Mouse (Mus musculus) lung, embryonic 15.5 days (tissue): ENCODE data around the gene Enoph1. TPM values are rescaled to one million over a fixed set of nuclear protein-coding genes. Genes with fewer than 3 reads are reported as not detected.

Experiments
- ATAC-seq: fragments of 200-750 bp; cut with Nextera tagmentation; 2 replicates; pipeline ENCODE4 v1.8.0; 2017; ENCODE audit warnings: moderate number of reproducible peaks, borderline replicate concordance; ENCODE audit not compliant: low FRiP score, low TSS enrichment; ENCODE audit errors: extremely low read depth
- H3K27ac ChIP-seq: fragments of 300-500 bp; sonication (generic); 2 replicates; pipeline ENCODE4 v1.5.1; 2015; ENCODE audit warnings: moderate library complexity, mild to moderate bottlenecking, inconsistent platforms
- H3K27me3 ChIP-seq: fragments of 300-500 bp; sonication (generic); 2 replicates; pipeline ENCODE4 v1.6.1; 2015; ENCODE audit warnings: inconsistent platforms
- H3K36me3 ChIP-seq: fragments of 300-500 bp; sonication (generic); 2 replicates; pipeline ENCODE4 v1.6.1; 2015; ENCODE audit warnings: inconsistent platforms
- H3K4me1 ChIP-seq: fragments of 300-500 bp; sonication (generic); 2 replicates; pipeline ENCODE4 v1.6.1; 2015; ENCODE audit warnings: inconsistent platforms
- H3K4me2 ChIP-seq: fragments of 300-500 bp; sonication (generic); 2 replicates; pipeline ENCODE4 v1.6.1; 2015; ENCODE audit warnings: inconsistent platforms, mild to moderate bottlenecking, moderate library complexity
- H3K4me3 ChIP-seq: fragments of 300-500 bp; sonication (generic); 2 replicates; pipeline ENCODE4 v1.5.1; 2015; ENCODE audit warnings: mild to moderate bottlenecking, inconsistent platforms
- H3K9ac ChIP-seq: fragments of 300-500 bp; sonication (generic); 2 replicates; pipeline ENCODE4 v1.6.1; 2015; ENCODE audit warnings: inconsistent platforms
- H3K9me3 ChIP-seq: fragments of 300-500 bp; sonication (generic); 2 replicates; pipeline ENCODE4 v1.6.1; 2016; ENCODE audit warnings: inconsistent platforms
- WGBS: fragments of 180-500 bp; shearing (Covaris S2); methylation state at CpG from one replicate; pipeline ENCODE4 v1.1.7; 2015; 5-methylcytosine and 5-hydroxymethylcytosine counted together
- polyA plus RNA-seq: library from polyadenylated mRNA; unstranded; fragments of >200 nt; fragmentation: Nextera tagmentation; extraction: Ambion mirVana; gene quantifications from 2 replicates; pipeline ENCODE4 v1.2.1, GENCODE M21; 2015

The Enoph1 gene
- polyA plus RNA-seq, 1 experiment from 2014 or later, result 48.4 TPM

DNA sequence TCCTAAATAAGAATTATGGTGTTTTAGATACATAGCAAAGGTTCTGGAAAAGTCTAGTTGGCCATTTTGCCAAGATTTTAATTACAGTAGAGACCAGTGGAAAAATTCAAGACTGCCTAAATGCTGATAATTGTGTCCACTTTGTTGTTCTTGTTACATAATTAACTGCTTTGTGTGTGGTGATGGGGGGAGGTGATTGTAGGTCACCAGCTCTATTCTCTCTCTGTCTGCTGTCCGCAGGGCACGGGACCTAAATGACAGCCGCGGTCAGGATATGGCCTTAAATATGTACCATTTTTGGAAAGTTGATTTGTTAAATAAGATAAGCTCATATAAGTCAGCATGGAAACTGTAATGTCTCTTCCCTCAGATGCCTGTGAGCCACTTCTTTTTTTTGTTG, 1.5 kb downstream of the Enoph1 start:
- no peaks in the 10 kb centered on the region for H3K27me3 ChIP-seq
- H3K36me3 ChIP-seq, result peaks cover 9% of the 10 kb centered on the region; the same call in 1 of the 2 replicates
- peaks cover 43% of the 10 kb centered on the region for H3K4me1 ChIP-seq
- H3K27ac ChIP-seq, result no peak overlapping the region
- 87% methylated on average over 4 of the region's 4 CpGs for WGBS
- H3K9me3 ChIP-seq, result no peaks in the 10 kb centered on the region
- ATAC-seq, result no peak
- H3K4me2 ChIP-seq, result peak overlapping the region; percentile 83
- no peak overlapping the region for H3K9ac ChIP-seq
- H3K4me3 ChIP-seq, result no peak overlapping the region

DNA sequence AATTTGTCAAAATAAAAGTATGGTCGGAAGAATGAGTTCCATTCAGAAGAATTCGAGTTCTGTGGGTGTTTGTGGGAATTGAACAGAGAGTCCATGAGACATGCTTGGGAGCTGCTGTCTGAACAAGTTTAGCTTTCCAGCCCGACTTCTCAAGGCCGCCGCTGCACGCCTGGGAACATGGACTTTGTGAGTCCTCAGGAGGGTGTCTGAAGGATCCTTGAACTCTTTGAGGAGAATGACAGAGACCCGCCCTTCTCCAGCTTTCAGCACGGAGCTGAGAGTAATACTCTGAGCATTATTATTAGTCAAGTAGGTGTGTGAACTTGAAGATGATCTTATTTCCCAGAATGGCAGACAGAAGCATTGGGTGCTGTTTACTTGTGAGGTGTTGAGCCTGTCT, 2.7 kb downstream of the Enoph1 start:
- no peak overlapping the region for H3K4me2 ChIP-seq
- peaks cover 39% of the 10 kb centered on the region for H3K4me1 ChIP-seq
- no peaks in the 10 kb centered on the region for H3K27me3 ChIP-seq
- no peak overlapping the region for H3K4me3 ChIP-seq
- 75% methylated on average over 8 of the region's 8 CpGs for WGBS
- no peaks in the 10 kb centered on the region; the same call in 1 of the 2 replicates for H3K36me3 ChIP-seq
- H3K27ac ChIP-seq, result no peak overlapping the region
- no peaks in the 10 kb centered on the region for H3K9me3 ChIP-seq
- ATAC-seq, result no peak
- H3K9ac ChIP-seq, result no peak overlapping the region

DNA sequence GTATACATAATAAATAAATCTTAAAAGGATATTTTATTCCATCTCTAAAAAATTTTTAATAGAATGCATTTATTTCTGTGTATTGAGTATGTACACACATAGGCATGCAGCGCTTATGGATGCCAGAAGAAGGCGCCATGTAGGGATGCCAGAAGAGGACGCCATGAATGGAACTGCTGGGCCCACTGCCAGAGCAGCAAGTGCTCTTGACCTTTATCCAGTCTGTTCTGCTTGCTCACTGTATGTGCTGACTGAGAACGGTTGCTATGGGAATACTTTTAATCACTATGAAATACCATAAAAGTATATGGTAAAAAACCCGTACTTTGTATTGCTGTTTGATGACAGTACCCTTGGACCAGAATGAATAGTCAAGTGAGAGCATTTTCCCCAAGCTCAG, 3.6 kb downstream of the Enoph1 start:
- no peak overlapping the region for H3K27ac ChIP-seq
- WGBS, result 48% methylated on average over 5 of the region's 5 CpGs
- no peak for ATAC-seq

DNA sequence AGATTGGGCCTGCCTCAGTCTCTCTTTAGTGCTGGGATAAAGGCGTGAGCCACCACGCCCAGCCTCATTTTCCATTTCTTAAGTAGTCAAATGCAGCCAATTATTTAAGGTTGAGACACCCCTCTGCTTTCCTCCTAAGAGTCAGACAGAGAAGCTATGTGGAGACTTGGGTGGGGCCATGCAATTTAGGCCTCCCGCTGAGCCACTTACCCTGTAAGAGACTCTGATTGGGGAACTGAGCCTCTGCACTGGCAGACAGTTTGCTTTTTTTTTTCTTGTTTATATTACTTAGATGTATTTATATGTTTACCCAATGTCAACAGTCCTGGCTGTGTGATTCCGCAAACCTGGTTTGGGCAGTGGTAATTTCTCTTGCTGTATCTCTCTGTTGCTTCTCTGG, 4.2 kb downstream of the Enoph1 start:
- no peaks in the 10 kb centered on the region for H3K27me3 ChIP-seq
- 77% methylated on average over 4 of the region's 4 CpGs for WGBS
- no peak overlapping the region for H3K9ac ChIP-seq
- H3K4me1 ChIP-seq, result peaks cover 49% of the 10 kb centered on the region
- H3K4me2 ChIP-seq, result no peak overlapping the region
- H3K9me3 ChIP-seq, result no peaks in the 10 kb centered on the region
- H3K27ac ChIP-seq, result no peak overlapping the region
- no peak for ATAC-seq
- H3K4me3 ChIP-seq, result no peak overlapping the region
- H3K36me3 ChIP-seq, result no peaks in the 10 kb centered on the region

More for the DNA sequence above, 3.6 kb downstream of the Enoph1 start:
- no peaks in the 10 kb centered on the region for H3K36me3 ChIP-seq
- H3K4me2 ChIP-seq, result no peak overlapping the region
- H3K4me1 ChIP-seq, result peaks cover 46% of the 10 kb centered on the region
- H3K4me3 ChIP-seq, result no peak overlapping the region
- no peaks in the 10 kb centered on the region for H3K9me3 ChIP-seq
- H3K27me3 ChIP-seq, result no peaks in the 10 kb centered on the region
- H3K9ac ChIP-seq, result no peak overlapping the region

DNA sequence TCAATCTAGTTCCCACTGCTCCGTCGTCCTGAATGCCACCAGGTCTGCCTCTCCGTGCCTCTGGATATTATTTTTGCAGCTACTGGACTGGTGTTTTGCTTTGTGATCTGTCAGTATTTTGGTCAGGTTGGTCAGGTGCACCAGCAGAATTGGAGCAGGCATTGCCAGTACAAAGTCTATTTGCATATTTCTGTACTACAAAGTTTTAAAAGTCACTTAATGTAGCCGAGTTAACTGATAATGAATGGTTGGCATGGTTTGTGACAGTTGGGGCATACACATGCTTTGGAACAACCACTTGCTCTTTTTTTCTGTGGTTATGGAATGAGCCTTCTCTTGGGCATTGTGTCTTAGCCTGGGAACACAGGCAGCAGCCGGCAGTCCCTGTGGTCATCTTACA, 4.8 kb downstream of the Enoph1 start:
- 64% methylated on average over 5 of the region's 5 CpGs for WGBS

DNA sequence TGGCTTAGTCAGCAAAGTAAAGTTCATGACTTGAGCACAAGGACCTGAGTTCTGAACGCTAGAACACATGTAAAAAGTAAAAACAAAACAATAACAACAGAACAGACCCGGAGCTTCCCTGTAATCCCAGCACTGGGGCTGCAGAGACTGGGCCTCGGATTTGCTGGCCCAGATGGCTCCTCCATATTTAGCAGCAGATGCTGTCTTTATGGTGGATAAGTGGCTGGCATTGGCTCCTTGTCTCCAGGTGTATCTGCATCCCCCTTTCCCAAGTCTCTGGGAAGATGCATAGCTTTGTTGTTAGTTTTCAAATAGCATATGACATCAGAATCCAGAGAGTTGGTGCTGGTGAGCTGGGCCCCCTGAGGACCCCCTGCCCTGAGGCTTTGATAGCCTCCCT, 6.3 kb downstream of the Enoph1 start:
- no peak for ATAC-seq
- no peak overlapping the region for H3K9ac ChIP-seq
- WGBS, result 83% methylated on average over 3 of the region's 3 CpGs
- H3K9me3 ChIP-seq, result no peaks in the 10 kb centered on the region
- H3K4me2 ChIP-seq, result no peak overlapping the region
- no peak overlapping the region for H3K27ac ChIP-seq
- H3K27me3 ChIP-seq, result no peaks in the 10 kb centered on the region
- no peak overlapping the region for H3K4me3 ChIP-seq
- H3K4me1 ChIP-seq, result peaks cover 47% of the 10 kb centered on the region
- no peaks in the 10 kb centered on the region for H3K36me3 ChIP-seq

More for the DNA sequence above, 4.8 kb downstream of the Enoph1 start:
- Histone ChIP-seq H3K4me2 (no peak overlapping the region), H3K27ac (no peak overlapping the region), H3K27me3 (no peaks in the 10 kb centered on the region), H3K36me3 (no peaks in the 10 kb centered on the region), H3K9me3 (no peaks in the 10 kb centered on the region), H3K4me3 (no peak overlapping the region), H3K4me1 (peaks cover 52% of the 10 kb centered on the region), H3K9ac (no peak overlapping the region)
- no peak for ATAC-seq

DNA sequence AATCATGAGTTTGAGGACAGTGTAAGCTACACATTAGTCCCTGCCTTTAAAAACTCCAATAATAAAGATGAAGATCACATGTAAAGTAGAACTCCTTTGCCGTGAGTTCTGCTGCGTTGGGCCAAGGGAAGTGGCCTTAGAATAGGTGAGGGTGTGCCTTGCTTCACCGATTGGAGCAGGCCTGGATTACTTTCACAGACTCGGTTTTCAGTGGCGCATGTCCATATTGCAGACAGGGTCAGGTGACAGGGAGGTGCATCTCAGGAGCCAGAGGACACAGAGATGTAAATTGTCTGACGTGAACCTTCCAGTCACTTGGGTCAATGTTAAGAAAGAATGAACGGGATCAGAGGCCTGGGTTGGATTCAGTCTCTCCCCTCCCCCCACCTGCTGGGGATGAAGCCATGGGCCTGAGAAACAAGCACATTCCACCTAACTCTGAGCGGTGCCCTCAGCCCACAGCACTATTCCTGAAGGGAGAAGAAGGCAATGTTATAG, 7.4 kb downstream of the Enoph1 start:
- Histone ChIP-seq H3K4me1 (peaks cover 39% of the 10 kb centered on the region), H3K27me3 (no peaks in the 10 kb centered on the region), H3K36me3 (peaks cover 2% of the 10 kb centered on the region; the same call in 1 of the 2 replicates), H3K27ac (no peak overlapping the region), H3K9ac (no peak overlapping the region), H3K9me3 (no peaks in the 10 kb centered on the region), H3K4me3 (no peak overlapping the region), H3K4me2 (no peak overlapping the region)
- ATAC-seq, result no peak
- WGBS, result 57% methylated on average over 8 of the region's 8 CpGs

DNA sequence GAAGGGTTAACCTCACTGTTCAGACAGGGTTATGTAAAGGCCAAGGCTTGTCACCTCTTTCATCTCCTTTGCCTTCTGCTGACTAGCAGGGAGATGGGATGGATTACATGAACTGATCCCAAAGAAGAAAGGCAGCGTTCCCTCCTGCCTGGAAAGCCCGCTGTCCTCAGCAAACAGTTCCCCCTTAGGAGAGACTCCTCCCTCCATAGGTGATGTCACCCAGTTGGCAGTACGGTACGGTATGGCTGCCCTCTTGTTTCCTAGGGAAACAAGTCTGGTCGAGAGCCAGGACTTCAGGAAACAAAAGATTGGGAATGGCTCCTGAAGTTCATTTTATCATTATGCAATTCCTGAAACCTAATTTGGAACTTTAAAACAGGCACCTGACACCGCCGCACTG, 8.1 kb downstream of the Enoph1 start:
- no peaks in the 10 kb centered on the region for H3K27me3 ChIP-seq
- H3K27ac ChIP-seq, result no peak overlapping the region
- 46% methylated on average over 7 of the region's 7 CpGs for WGBS
- no peak overlapping the region for H3K4me2 ChIP-seq
- H3K9me3 ChIP-seq, result no peaks in the 10 kb centered on the region
- H3K4me3 ChIP-seq, result no peak overlapping the region
- H3K4me1 ChIP-seq, result peaks cover 39% of the 10 kb centered on the region
- no peak overlapping the region; the same call in 1 of the 2 replicates for H3K9ac ChIP-seq
- ATAC-seq, result no peak
- peaks cover 7% of the 10 kb centered on the region for H3K36me3 ChIP-seq

DNA sequence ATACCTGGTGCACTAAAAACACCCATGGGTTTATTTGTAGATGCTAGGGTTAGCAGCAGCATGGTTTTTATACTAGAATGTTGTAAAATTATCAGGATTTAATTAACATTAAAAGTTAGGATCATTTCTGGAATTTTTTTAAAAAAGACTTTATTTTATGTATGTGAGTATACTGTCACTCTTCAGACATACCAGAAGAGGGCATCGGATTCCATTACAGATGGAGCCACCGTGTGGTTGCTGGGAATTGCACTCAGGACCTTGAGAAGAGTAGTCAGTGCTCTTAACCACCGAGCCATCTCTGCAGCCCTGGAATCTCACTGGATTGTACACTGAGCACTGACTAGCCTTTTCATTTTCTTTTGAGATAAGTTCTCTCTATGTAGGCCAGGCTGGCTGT, 10.1 kb downstream of the Enoph1 start:
- Histone ChIP-seq H3K9me3 (no peaks in the 10 kb centered on the region), H3K4me1 (peaks cover 24% of the 10 kb centered on the region), H3K4me2 (no peak overlapping the region), H3K4me3 (no peak overlapping the region), H3K27ac (no peak overlapping the region), H3K9ac (no peak overlapping the region), H3K36me3 (peaks cover 9% of the 10 kb centered on the region), H3K27me3 (no peaks in the 10 kb centered on the region)
- no peak for ATAC-seq
- WGBS, result 87% methylated on average over 3 of the region's 3 CpGs

DNA sequence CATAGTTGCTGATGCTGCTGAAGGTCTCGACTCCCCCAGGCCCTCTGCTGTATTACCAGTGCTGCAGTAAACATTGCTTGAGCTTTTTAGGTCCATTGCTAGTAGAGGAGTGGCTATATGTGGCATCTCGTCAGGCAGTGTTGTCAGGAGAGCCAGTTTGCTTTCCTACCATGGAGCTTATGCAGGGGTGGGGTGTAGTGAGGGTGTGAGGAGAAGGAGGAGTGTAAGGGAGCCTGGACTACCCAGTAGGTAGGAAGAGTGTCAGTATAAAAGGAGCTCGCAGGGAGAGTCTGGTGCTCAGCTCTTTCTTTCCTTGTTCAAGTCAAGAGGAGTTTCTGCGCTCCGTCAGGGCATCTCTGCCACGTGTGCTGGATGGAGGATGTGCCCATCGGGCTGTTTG, 12.9 kb downstream of the Enoph1 start:
- Histone ChIP-seq H3K27ac (no peak overlapping the region), H3K4me1 (peaks cover 18% of the 10 kb centered on the region), H3K9ac (no peak overlapping the region), H3K27me3 (no peaks in the 10 kb centered on the region), H3K4me2 (no peak overlapping the region), H3K4me3 (no peak overlapping the region), H3K36me3 (peaks cover 9% of the 10 kb centered on the region), H3K9me3 (no peaks in the 10 kb centered on the region)
- no peak for ATAC-seq
- 89% methylated on average over 7 of the region's 7 CpGs for WGBS

DNA sequence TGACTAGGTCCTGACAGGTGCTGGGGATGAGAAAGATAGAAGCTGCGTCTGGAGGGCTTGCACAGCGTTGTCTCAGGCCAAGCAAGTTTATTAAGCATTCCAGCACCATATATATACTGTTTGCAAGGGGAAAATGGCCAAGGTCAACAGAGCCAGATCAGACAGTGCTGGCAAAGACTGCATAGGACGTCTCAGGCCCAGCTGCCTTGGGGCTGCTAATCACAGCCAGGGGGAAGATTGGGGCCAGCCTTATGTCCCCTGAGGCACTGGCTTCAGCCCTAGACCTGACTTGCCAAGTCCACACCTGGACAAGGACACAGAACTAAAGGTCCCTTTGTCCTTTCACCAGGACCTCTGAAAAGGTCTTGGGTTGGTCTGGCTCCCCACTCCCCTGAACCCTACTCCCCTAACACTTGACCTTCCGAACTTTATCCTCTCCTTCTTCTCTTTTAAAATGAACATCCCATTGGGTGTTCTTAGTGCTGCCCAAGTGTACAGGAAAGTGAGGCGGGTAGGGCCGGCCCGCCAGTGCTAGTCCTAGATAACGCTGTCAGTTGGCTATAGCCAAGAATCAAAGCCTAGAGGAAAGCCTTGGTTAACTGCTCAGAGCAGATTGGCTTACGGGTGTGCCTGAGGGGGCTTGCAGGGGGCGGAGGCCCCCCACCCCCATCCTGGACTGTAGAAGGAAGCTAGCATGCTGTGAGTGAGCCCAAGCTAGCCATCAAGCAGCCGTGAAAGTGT, 15.2 kb downstream of the Enoph1 start:
- Histone ChIP-seq H3K9me3 (no peaks in the 10 kb centered on the region), H3K4me1 (peaks cover 7% of the 10 kb centered on the region; the same call in 1 of the 2 replicates), H3K9ac (no peak overlapping the region), H3K4me3 (no peak overlapping the region), H3K27ac (no peak overlapping the region), H3K4me2 (no peak overlapping the region), H3K36me3 (peaks cover 15% of the 10 kb centered on the region), H3K27me3 (no peaks in the 10 kb centered on the region)
- ATAC-seq, result no peak
- 76% methylated on average over 11 of the region's 11 CpGs for WGBS

DNA sequence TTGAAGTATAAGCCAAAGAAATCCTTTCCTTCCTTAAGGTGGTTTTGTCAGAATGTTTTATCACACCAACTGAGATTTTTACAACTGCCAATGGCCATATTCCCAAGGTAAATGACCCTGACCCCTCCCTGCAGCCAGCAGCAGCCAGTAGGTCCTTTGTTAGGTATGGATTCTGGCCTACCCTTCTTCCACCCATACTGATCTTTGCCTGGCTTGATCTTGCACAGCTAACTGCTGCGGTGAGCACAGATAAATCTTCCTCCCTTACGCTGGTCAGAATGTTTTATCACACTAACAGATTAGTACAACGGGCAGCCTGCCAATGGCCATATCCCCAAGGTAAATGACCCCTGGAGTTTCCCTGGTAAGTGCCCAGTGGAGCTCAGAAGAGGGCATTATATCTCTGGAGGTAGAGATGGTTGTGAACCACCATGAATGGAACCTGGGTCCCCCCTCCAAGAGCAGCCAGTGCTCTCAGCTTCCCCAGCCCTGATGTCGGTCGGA, 16.1 kb downstream of the Enoph1 start:
- ATAC-seq, result no peak
- H3K9ac ChIP-seq, result no peak overlapping the region
- no peaks in the 10 kb centered on the region for H3K27me3 ChIP-seq
- no peak overlapping the region for H3K4me2 ChIP-seq
- no peak overlapping the region for H3K27ac ChIP-seq
- WGBS, result 75% methylated on average over 5 of the region's 5 CpGs
- peaks cover 24% of the 10 kb centered on the region for H3K36me3 ChIP-seq
- H3K4me3 ChIP-seq, result no peak overlapping the region
- no peaks in the 10 kb centered on the region for H3K9me3 ChIP-seq
- H3K4me1 ChIP-seq, result peaks cover 7% of the 10 kb centered on the region; the same call in 1 of the 2 replicates
